Mouse (Mus musculus): ENCODE measurements at regions not wholly inside any gene's neighbourhood (a gene's known extent, or its start where the extent isn't known, plus 50 kb on each side); places are given as distances from the start of the nearest gene placed in this dataset.

- 91% methylated on average over 2 of the region's 2 CpGs for WGBS
- Histone ChIP-seq H3K9me3 (replicated peaks; ENCODE audit: control insufficient read depth, low read length) (peaks cover 2% of the 10 kb centered on the region; the same call in 1 of the 2 replicates), H3K36me3 (ENCODE audit: control insufficient read depth, insufficient read depth, low read length) (no peaks in the 10 kb centered on the region)
These were observed 55.3 kb upstream of the Spaca1 start for GRCm38 (mm10) chr4:34105251-34105650.

GRCm38 (mm10) chr4:34114323-34114722 lies 64.3 kb upstream of the Spaca1 start:
- H3K9ac ChIP-seq (ENCODE audit: low read length), result no peak overlapping the region
- H3K27me3 ChIP-seq (ENCODE audit: control insufficient read depth, insufficient read depth, low read length), result no peaks in the 10 kb centered on the region
- H3K27ac ChIP-seq (ENCODE audit: low read length), result no peak overlapping the region
- no peak overlapping the region for H3K4me3 ChIP-seq (replicated peaks; ENCODE audit: low read length)
- ATAC-seq (ENCODE audit: insufficient read depth, low FRiP score), result no peak
- no peak overlapping the region for H3K4me2 ChIP-seq (ENCODE audit: low read depth, low read length)
- no peaks in the 10 kb centered on the region for H3K9me3 ChIP-seq (replicated peaks; ENCODE audit: control insufficient read depth, low read length)
- H3K36me3 ChIP-seq (ENCODE audit: control insufficient read depth, insufficient read depth, low read length), result no peaks in the 10 kb centered on the region
- H3K4me1 ChIP-seq (ENCODE audit: control insufficient read depth, insufficient read depth, low read length), result no peaks in the 10 kb centered on the region
- 24% methylated on average over 6 of the region's 6 CpGs for WGBS

More at GRCm38 (mm10) chr4:34105251-34105650, 55.3 kb upstream of the Spaca1 start:
- Histone ChIP-seq H3K4me3 (replicated peaks; ENCODE audit: low read length) (no peak overlapping the region), H3K27me3 (ENCODE audit: control insufficient read depth, insufficient read depth, low read length) (no peaks in the 10 kb centered on the region), H3K4me1 (ENCODE audit: control insufficient read depth, insufficient read depth, low read length) (no peaks in the 10 kb centered on the region), H3K9ac (ENCODE audit: low read length) (no peak overlapping the region), H3K4me2 (ENCODE audit: low read depth, low read length) (no peak overlapping the region), H3K27ac (ENCODE audit: low read length) (no peak overlapping the region)
- ATAC-seq (ENCODE audit: insufficient read depth, low FRiP score), result no peak

- ATAC-seq (ENCODE audit: insufficient read depth, low FRiP score), result no peak
- no peak overlapping the region for H3K4me3 ChIP-seq (replicated peaks; ENCODE audit: low read length)
- no peaks in the 10 kb centered on the region for H3K9me3 ChIP-seq (replicated peaks; ENCODE audit: control insufficient read depth, low read length)
- H3K27me3 ChIP-seq (ENCODE audit: control insufficient read depth, insufficient read depth, low read length), result no peaks in the 10 kb centered on the region
- no peaks in the 10 kb centered on the region for H3K4me1 ChIP-seq (ENCODE audit: control insufficient read depth, insufficient read depth, low read length)
- no peak overlapping the region for H3K27ac ChIP-seq (ENCODE audit: low read length)
- H3K4me2 ChIP-seq (ENCODE audit: low read depth, low read length), result no peak overlapping the region
- H3K36me3 ChIP-seq (ENCODE audit: control insufficient read depth, insufficient read depth, low read length), result no peaks in the 10 kb centered on the region
- WGBS, result 67% methylated on average over 1 of the region's 1 CpGs
- H3K9ac ChIP-seq (ENCODE audit: low read length), result no peak overlapping the region
These were observed 67.1 kb upstream of the Spaca1 start for GRCm38 (mm10) chr4:34117086-34117485.

GRCm38 (mm10) chr4:34122959-34123520 lies 73.0 kb upstream of the Spaca1 start:
- WGBS, result 65% methylated on average over 9 of the region's 9 CpGs
- Histone ChIP-seq H3K4me1 (ENCODE audit: control insufficient read depth, insufficient read depth, low read length) (no peaks in the 10 kb centered on the region), H3K27ac (ENCODE audit: low read length) (no peak overlapping the region), H3K4me3 (replicated peaks; ENCODE audit: low read length) (no peak overlapping the region), H3K36me3 (ENCODE audit: control insufficient read depth, insufficient read depth, low read length) (no peaks in the 10 kb centered on the region), H3K9me3 (replicated peaks; ENCODE audit: control insufficient read depth, low read length) (no peaks in the 10 kb centered on the region), H3K4me2 (ENCODE audit: low read depth, low read length) (no peak overlapping the region), H3K27me3 (ENCODE audit: control insufficient read depth, insufficient read depth, low read length) (no peaks in the 10 kb centered on the region), H3K9ac (ENCODE audit: low read length) (no peak overlapping the region)
- ATAC-seq (ENCODE audit: insufficient read depth, low FRiP score), result no peak

GRCm38 (mm10) chr4:34128224-34128623 lies 78.2 kb upstream of the Spaca1 start:
- ATAC-seq (ENCODE audit: insufficient read depth, low FRiP score), result no peak
- no peak overlapping the region for H3K27ac ChIP-seq (ENCODE audit: low read length)
- no peak overlapping the region for H3K4me2 ChIP-seq (ENCODE audit: low read depth, low read length)
- 73% methylated on average over 4 of the region's 4 CpGs for WGBS
- H3K27me3 ChIP-seq (ENCODE audit: control insufficient read depth, insufficient read depth, low read length), result no peaks in the 10 kb centered on the region
- H3K4me1 ChIP-seq (ENCODE audit: control insufficient read depth, insufficient read depth, low read length), result no peaks in the 10 kb centered on the region
- no peak overlapping the region for H3K4me3 ChIP-seq (replicated peaks; ENCODE audit: low read length)
- no peaks in the 10 kb centered on the region for H3K36me3 ChIP-seq (ENCODE audit: control insufficient read depth, insufficient read depth, low read length)
- H3K9me3 ChIP-seq (replicated peaks; ENCODE audit: control insufficient read depth, low read length), result no peaks in the 10 kb centered on the region
- no peak overlapping the region for H3K9ac ChIP-seq (ENCODE audit: low read length)

GRCm38 (mm10) chr4:34146133-34146867 lies 96.3 kb upstream of the Spaca1 start:
- H3K4me3 ChIP-seq (replicated peaks; ENCODE audit: low read length), result no peak overlapping the region
- ATAC-seq (ENCODE audit: insufficient read depth, low FRiP score), result no peak
- no peaks in the 10 kb centered on the region for H3K36me3 ChIP-seq (ENCODE audit: control insufficient read depth, insufficient read depth, low read length)
- H3K9me3 ChIP-seq (replicated peaks; ENCODE audit: control insufficient read depth, low read length), result no peaks in the 10 kb centered on the region
- no peaks in the 10 kb centered on the region for H3K4me1 ChIP-seq (ENCODE audit: control insufficient read depth, insufficient read depth, low read length)
- H3K27me3 ChIP-seq (ENCODE audit: control insufficient read depth, insufficient read depth, low read length), result no peaks in the 10 kb centered on the region
- no peak overlapping the region for H3K27ac ChIP-seq (ENCODE audit: low read length)
- H3K9ac ChIP-seq (ENCODE audit: low read length), result no peak overlapping the region
- no peak overlapping the region for H3K4me2 ChIP-seq (ENCODE audit: low read depth, low read length)
- 84% methylated on average over 2 of the region's 2 CpGs for WGBS

GRCm38 (mm10) chr4:34148956-34149739 lies 99.2 kb upstream of the Spaca1 start:
- Histone ChIP-seq H3K9ac (ENCODE audit: low read length) (no peak overlapping the region), H3K4me3 (replicated peaks; ENCODE audit: low read length) (no peak overlapping the region), H3K27me3 (ENCODE audit: control insufficient read depth, insufficient read depth, low read length) (no peaks in the 10 kb centered on the region), H3K4me2 (ENCODE audit: low read depth, low read length) (no peak overlapping the region), H3K36me3 (ENCODE audit: control insufficient read depth, insufficient read depth, low read length) (no peaks in the 10 kb centered on the region), H3K4me1 (ENCODE audit: control insufficient read depth, insufficient read depth, low read length) (no peaks in the 10 kb centered on the region), H3K27ac (ENCODE audit: low read length) (no peak overlapping the region), H3K9me3 (replicated peaks; ENCODE audit: control insufficient read depth, low read length) (no peaks in the 10 kb centered on the region)
- 79% methylated on average over 5 of the region's 5 CpGs for WGBS
- no peak for ATAC-seq (ENCODE audit: insufficient read depth, low FRiP score)

- Histone ChIP-seq H3K4me2 (ENCODE audit: low read depth, low read length) (no peak overlapping the region), H3K27me3 (ENCODE audit: control insufficient read depth, insufficient read depth, low read length) (no peaks in the 10 kb centered on the region), H3K4me1 (ENCODE audit: control insufficient read depth, insufficient read depth, low read length) (no peaks in the 10 kb centered on the region), H3K27ac (ENCODE audit: low read length) (no peak overlapping the region), H3K9ac (ENCODE audit: low read length) (no peak overlapping the region), H3K4me3 (replicated peaks; ENCODE audit: low read length) (no peak overlapping the region), H3K9me3 (replicated peaks; ENCODE audit: control insufficient read depth, low read length) (no peaks in the 10 kb centered on the region), H3K36me3 (ENCODE audit: control insufficient read depth, insufficient read depth, low read length) (no peaks in the 10 kb centered on the region)
- ATAC-seq (ENCODE audit: insufficient read depth, low FRiP score), result no peak
- 49% methylated on average over 10 of the region's 10 CpGs for WGBS
These were observed 101.8 kb upstream of the Spaca1 start for GRCm38 (mm10) chr4:34151605-34152347.

Data from stomach, embryonic 16.5 days (tissue).